Mouse (Mus musculus) spleen, adult 2 months (tissue): ENCODE data around the gene Tmem256. TPM values are rescaled to one million over a fixed set of nuclear protein-coding genes. Genes with fewer than 3 reads are reported as not detected.
A peak's percentile ranks its signal among the peaks of the same experiment; 100 is the strongest.

ENCODE experiments used
- DNase-seq, 2 experiments: peaks; one replicate each; pipeline versions ENCODE4 v3.0.0 to v3.0.0-alpha.2; 2012 to 2021; ENCODE audit warnings: low spot score in 2 of 2, low read depth in 1 of 2
- H3K27ac ChIP-seq: fragments of 200-500 bp; 2 replicates; pipeline ENCODE4 v1.5.1; 2012; ENCODE audit warnings: low read length, inconsistent platforms; ENCODE audit not compliant: insufficient read depth
- H3K27me3 ChIP-seq: fragments of 200-500 bp; 2 replicates; pipeline ENCODE4 v1.6.1; 2012; ENCODE audit warnings: mild to moderate bottlenecking, moderate library complexity, low read length, inconsistent platforms; ENCODE audit not compliant: control insufficient read depth, insufficient read depth
- H3K36me3 ChIP-seq: fragments of 200-500 bp; 2 replicates; pipeline ENCODE4 v1.6.1; 2012; ENCODE audit warnings: mild to moderate bottlenecking, low read length, inconsistent platforms; ENCODE audit not compliant: control insufficient read depth, insufficient read depth
- H3K4me1 ChIP-seq: fragments of 200-500 bp; 2 replicates; pipeline ENCODE4 v1.6.1; 2011; ENCODE audit warnings: inconsistent platforms; ENCODE audit not compliant: control insufficient read depth, insufficient read depth, insufficient read length
- H3K4me3 ChIP-seq: fragments of 200-500 bp; 2 replicates; pipeline ENCODE4 v1.5.1; 2011; ENCODE audit warnings: mild to moderate bottlenecking, inconsistent platforms; ENCODE audit not compliant: insufficient read depth, insufficient read length; ENCODE audit errors: extremely low read depth
- CTCF ChIP-seq: fragments of 200-500 bp; IDR thresholded peaks from 2 replicates; pipeline ENCODE4 v1.5.1; 2011; ENCODE audit warnings: mild to moderate bottlenecking, inconsistent platforms; ENCODE audit not compliant: insufficient read depth, insufficient read length, insufficient replicate concordance; ENCODE audit errors: extremely low read depth
- POLR2A ChIP-seq: fragments of 200-500 bp; IDR thresholded peaks from 2 replicates; pipeline ENCODE4 v1.6.1; 2011; ENCODE audit warnings: low read depth, low read length, inconsistent platforms
- WGBS: fragments of 180-500 bp; shearing (Covaris S2); methylation state at CpG from one replicate; pipeline ENCODE4 v1.1.7; 2018; 5-methylcytosine and 5-hydroxymethylcytosine counted together
- polyA plus RNA-seq: library from polyadenylated mRNA; depleted of rRNA; stranded (reverse); fragments of >200 nt; gene quantifications from 2 replicates; pipeline ENCODE4 v1.2.3, GENCODE M21; 2012; rRNA removed

Tmem256 gene
- polyA plus RNA-seq, 1 experiment, result 93.7 TPM

- Histone ChIP-seq H3K4me1 (peaks cover 5% of the 10 kb centered on the region; the same call in 1 of the 2 replicates), H3K27me3 (no peaks in the 10 kb centered on the region), H3K27ac (peak overlapping the region; percentile 93), H3K4me3 (peak overlapping the region; percentile 70; the same call in 1 of the 2 replicates), H3K36me3 (peaks cover 26% of the 10 kb centered on the region)
- WGBS, result 86% methylated on average over 21 of the region's 21 CpGs
- TF ChIP-seq CTCF (no peak), POLR2A (no peak)
- DNase-seq, result no peak
These were observed 43.7 kb downstream of the Tmem256 start for GRCm38 (mm10) chr11:69881787-69882670.

DNA sequence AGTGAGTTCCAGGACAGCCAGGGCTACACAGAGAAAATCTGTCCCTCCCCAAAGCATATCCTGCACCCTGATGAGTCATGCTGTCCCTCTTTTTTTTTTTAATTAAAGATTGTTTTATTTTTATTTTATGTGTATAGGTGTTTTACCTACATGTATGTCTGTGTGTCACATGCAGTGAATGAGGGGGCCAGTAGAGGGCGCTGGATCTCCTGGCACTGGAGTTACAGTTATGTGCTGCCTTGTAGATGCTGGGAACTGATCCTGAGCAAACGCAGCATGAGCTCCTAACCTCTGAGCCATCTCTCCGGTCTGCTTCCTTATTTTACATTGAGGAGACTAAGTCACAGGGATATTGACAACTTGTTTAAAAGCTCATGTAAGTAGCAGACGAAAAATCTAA lies 44.8 kb downstream of the Tmem256 start:
- Histone ChIP-seq H3K4me1 (peaks cover 5% of the 10 kb centered on the region; the same call in 1 of the 2 replicates), H3K27ac (no peak overlapping the region), H3K4me3 (no peak overlapping the region), H3K27me3 (no peaks in the 10 kb centered on the region), H3K36me3 (peaks cover 31% of the 10 kb centered on the region)
- DNase-seq, result peak in 1 of 2 experiments; percentile 58
- TF ChIP-seq CTCF, result peak; percentile 38; the same call in 1 of the 2 replicates
- TF ChIP-seq POLR2A, result no peak
- 85% methylated on average over 4 of the region's 4 CpGs for WGBS

- 84% methylated on average over 8 of the region's 8 CpGs for whole genome bisulfite sequencing
- H3K27ac ChIP-seq, result no peak overlapping the region
- TF ChIP-seq POLR2A, result no peak
- no peak for TF ChIP-seq CTCF
- no peak for DNase-seq
- H3K4me3 ChIP-seq, result no peak overlapping the region
- peaks cover 31% of the 10 kb centered on the region for H3K36me3 ChIP-seq
- H3K27me3 ChIP-seq, result no peaks in the 10 kb centered on the region
- peaks cover 5% of the 10 kb centered on the region; the same call in 1 of the 2 replicates for H3K4me1 ChIP-seq
These were observed 45.3 kb downstream of the Tmem256 start for GRCm38 (mm10) chr11:69883527-69884151.

DNA sequence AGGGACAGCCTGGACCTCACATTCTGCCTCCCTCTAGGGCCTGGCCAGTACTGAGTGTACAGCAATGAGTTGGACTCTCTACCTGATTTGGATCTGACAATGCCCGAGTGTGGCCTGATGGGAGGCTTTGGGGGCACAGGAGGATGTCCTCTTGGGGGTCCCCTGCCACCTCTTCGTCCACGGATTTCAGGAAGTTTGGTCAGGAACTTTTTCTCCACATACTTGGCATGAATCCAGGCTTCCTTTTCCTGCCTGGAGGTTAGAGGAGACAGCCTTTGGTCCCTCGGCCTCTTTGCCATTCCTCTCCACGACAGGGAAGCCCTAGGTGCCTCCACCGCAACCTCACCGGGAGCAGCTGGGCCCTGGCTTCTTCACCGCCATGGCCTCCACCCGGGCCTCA lies 45.9 kb downstream of the Tmem256 start:
- no peak for TF ChIP-seq CTCF
- TF ChIP-seq POLR2A, result no peak
- WGBS, result 83% methylated on average over 9 of the region's 9 CpGs
- no peaks in the 10 kb centered on the region for H3K27me3 ChIP-seq
- H3K4me3 ChIP-seq, result no peak overlapping the region
- peaks cover 33% of the 10 kb centered on the region for H3K36me3 ChIP-seq
- no peak for DNase-seq
- H3K27ac ChIP-seq, result no peak overlapping the region
- peaks cover 5% of the 10 kb centered on the region; the same call in 1 of the 2 replicates for H3K4me1 ChIP-seq

DNA sequence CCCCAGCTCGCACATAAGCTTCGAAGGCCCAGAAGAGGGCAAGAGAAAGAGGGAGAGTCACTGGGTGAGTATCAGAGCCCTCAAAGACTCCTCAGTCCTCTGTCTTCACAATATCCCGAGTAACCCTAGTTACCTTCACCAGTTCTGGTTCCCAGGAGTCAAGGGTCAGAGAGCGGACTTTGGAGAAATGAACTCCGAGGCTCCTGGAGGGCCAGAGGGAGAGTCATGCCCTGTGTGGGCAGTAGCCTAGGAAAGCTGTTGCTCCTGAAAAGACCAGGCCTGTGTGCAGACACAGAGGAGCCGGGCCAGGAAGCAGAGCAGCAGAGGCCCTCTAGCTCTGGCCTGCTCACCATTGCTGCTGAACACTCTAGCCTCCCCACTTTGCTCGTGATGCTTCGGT lies 46.3 kb downstream of the Tmem256 start:
- no peak overlapping the region for H3K27ac ChIP-seq
- no peaks in the 10 kb centered on the region for H3K27me3 ChIP-seq
- WGBS, result 87% methylated on average over 8 of the region's 8 CpGs
- DNase-seq, result no peak
- H3K4me3 ChIP-seq, result no peak overlapping the region
- TF ChIP-seq POLR2A (no peak), CTCF (no peak)
- peaks cover 37% of the 10 kb centered on the region for H3K36me3 ChIP-seq
- peaks cover 5% of the 10 kb centered on the region; the same call in 1 of the 2 replicates for H3K4me1 ChIP-seq

GRCm38 (mm10) chr11:69886907-69887635 lies 48.8 kb downstream of the Tmem256 start:
- Histone ChIP-seq H3K4me1 (peaks cover 5% of the 10 kb centered on the region; the same call in 1 of the 2 replicates), H3K27me3 (no peaks in the 10 kb centered on the region), H3K27ac (no peak overlapping the region), H3K4me3 (no peak overlapping the region), H3K36me3 (peaks cover 51% of the 10 kb centered on the region)
- TF ChIP-seq POLR2A, result no peak
- TF ChIP-seq CTCF, result no peak; the same call in 1 of the 2 replicates
- 80% methylated on average over 8 of the region's 8 CpGs for WGBS
- no peak for DNase-seq

Other genes with a start within 250 kb of the Tmem256 start
- gene Atp1b2, start 232.6 kb upstream of the Tmem256 start, polyA plus RNA-seq, result 10.7 and 11.2 TPM in 2 replicates
- gene Shbg, start 220.6 kb upstream of the Tmem256 start, polyA plus RNA-seq, result not detected in 2 replicates
- gene Sat2, start 216.5 kb upstream of the Tmem256 start, polyA plus RNA-seq, result 1.1 and 1.4 TPM in 2 replicates
- gene Fxr2, start 205.5 kb upstream of the Tmem256 start, polyA plus RNA-seq, result 40.9 and 41.6 TPM in 2 replicates
- gene Sox15, start 183.2 kb upstream of the Tmem256 start, polyA plus RNA-seq, result 0.09 and 0.35 TPM in 2 replicates
- 63.6 and 74.2 TPM in 2 replicates for gene Mpdu1, start 175.9 kb upstream of the Tmem256 start, polyA plus RNA-seq
- gene Cd68, start 172.4 kb upstream of the Tmem256 start, polyA plus RNA-seq, result 103 and 114 TPM in 2 replicates
- 172 and 196 TPM in 2 replicates for gene Eif4a1, start 166.1 kb upstream of the Tmem256 start, polyA plus RNA-seq
- gene Senp3, start 156.4 kb upstream of the Tmem256 start, polyA plus RNA-seq, result 32.6 and 36.1 TPM in 2 replicates
- 4.6 and 4.9 TPM in 2 replicates for gene Tnfsf13, start 152.7 kb upstream of the Tmem256 start, polyA plus RNA-seq
- gene Tnfsf12, start 142.7 kb upstream of the Tmem256 start, polyA plus RNA-seq, result 23.9 and 26.6 TPM in 2 replicates
- gene Tnfsfm13, start 142.4 kb upstream of the Tmem256 start, polyA plus RNA-seq, result 4.8 and 5.0 TPM in 2 replicates
- gene Polr2a, start 79.9 kb upstream of the Tmem256 start, polyA plus RNA-seq, result 43.8 and 45.4 TPM in 2 replicates
- gene Slc35g3, start 76.5 kb upstream of the Tmem256 start, polyA plus RNA-seq, result not detected in 2 replicates
- gene Zbtb4, start 72.6 kb upstream of the Tmem256 start, polyA plus RNA-seq, result 28.4 and 37.0 TPM in 2 replicates
- 7.1 and 8.4 TPM in 2 replicates for gene Chrnb1, start 42.6 kb upstream of the Tmem256 start, polyA plus RNA-seq
- gene Fgf11, start 36.7 kb upstream of the Tmem256 start, polyA plus RNA-seq, result 1.1 and 1.2 TPM in 2 replicates
- gene Tmem102, start 32.9 kb upstream of the Tmem256 start, polyA plus RNA-seq, result 0.23 and 0.31 TPM in 2 replicates
- not detected in 2 replicates for gene Gm39566, start 23.2 kb upstream of the Tmem256 start, polyA plus RNA-seq
- gene Spem2, start 20.0 kb upstream of the Tmem256 start, polyA plus RNA-seq, result not detected in 2 replicates
- not detected in 2 replicates for gene Spem1, start 16.3 kb upstream of the Tmem256 start, polyA plus RNA-seq
- gene Nlgn2, start 730 bp upstream of the Tmem256 start, polyA plus RNA-seq, result 9.1 and 10.2 TPM in 2 replicates
- 35.4 and 44.3 TPM in 2 replicates for gene Plscr3, start 7.9 kb downstream of the Tmem256 start, polyA plus RNA-seq
- 0.85 and 1.2 TPM in 2 replicates for gene Tnk1, start 20.2 kb downstream of the Tmem256 start, polyA plus RNA-seq
- gene Tmem95, start 39.5 kb downstream of the Tmem256 start, polyA plus RNA-seq, result not detected in 2 replicates
- gene Kctd11, start 42.9 kb downstream of the Tmem256 start, polyA plus RNA-seq, result 3.6 TPM in 2 replicates
- gene Acap1, start 57.0 kb downstream of the Tmem256 start, polyA plus RNA-seq, result 142 and 162 TPM in 2 replicates
- gene 2810408A11Rik, start 62.5 kb downstream of the Tmem256 start, polyA plus RNA-seq, result 0.48 and 0.51 TPM in 2 replicates
- 43.3 and 45.2 TPM in 2 replicates for gene Neurl4, start 62.6 kb downstream of the Tmem256 start, polyA plus RNA-seq
- gene Gps2, start 75.4 kb downstream of the Tmem256 start, polyA plus RNA-seq, result 119 and 145 TPM in 2 replicates
- gene Eif5a, start 83.4 kb downstream of the Tmem256 start, polyA plus RNA-seq, result 219 and 257 TPM in 2 replicates
- 0.36 TPM in 2 replicates for gene Ybx2, start 97.3 kb downstream of the Tmem256 start, polyA plus RNA-seq
- gene Slc2a4, start 109.7 kb downstream of the Tmem256 start, polyA plus RNA-seq, result 6.1 and 6.2 TPM in 2 replicates
- gene Cldn7, start 126.3 kb downstream of the Tmem256 start, polyA plus RNA-seq, result 1.2 and 2.0 TPM in 2 replicates
- 75.8 and 87.9 TPM in 2 replicates for gene Ctdnep1, start 142.6 kb downstream of the Tmem256 start, polyA plus RNA-seq
- gene Elp5, start 144.0 kb downstream of the Tmem256 start, polyA plus RNA-seq, result 32.5 and 33.3 TPM in 2 replicates
- 235 and 251 TPM in 2 replicates for gene Gabarap, start 152.6 kb downstream of the Tmem256 start, polyA plus RNA-seq
- 13.8 and 21.4 TPM in 2 replicates for gene Phf23, start 157.3 kb downstream of the Tmem256 start, polyA plus RNA-seq
- 21.4 and 22.3 TPM in 2 replicates for gene Dvl2, start 162.1 kb downstream of the Tmem256 start, polyA plus RNA-seq
- 29.5 and 37.0 TPM in 2 replicates for gene Acadvl, start 176.9 kb downstream of the Tmem256 start, polyA plus RNA-seq
- gene Dlg4, start 178.4 kb downstream of the Tmem256 start, polyA plus RNA-seq, result 10.3 and 13.3 TPM in 2 replicates
- 0.09 TPM in 1 of 2 replicates, not detected in the other for gene Asgr1, start 215.6 kb downstream of the Tmem256 start, polyA plus RNA-seq